Mouse (Mus musculus) ES-E14 (cell line): Measurements from ENCODE around the gene Zfp553.

ENCODE experiments used
- MAFK ChIP-seq: IDR thresholded peaks from 2 replicates; pipeline ENCODE4 v1.6.1; 2014; ENCODE audit warnings: mild to moderate bottlenecking, low read depth, low read length, inconsistent platforms; ENCODE audit not compliant: insufficient read depth
- ZC3H11A ChIP-seq: IDR thresholded peaks from 2 replicates; pipeline ENCODE4 v1.6.1; 2012; ENCODE audit warnings: low read depth, mild to moderate bottlenecking, inconsistent platforms, low read length, borderline replicate concordance

GRCm38 (mm10) chr7:127184720-127185119, 48.1 kb upstream of the Zfp553 start:
- TF ChIP-seq ZC3H11A (no peak), MAFK (no peak)
